Mouse (Mus musculus) urinary bladder, postnatal 25 days (tissue): ENCODE measurements around the gene Frmd6.

Source experiments
- DNase-seq: peaks from one replicate; pipeline ENCODE4 v3.0.0; 2022; ENCODE audit warnings: low spot score

Gene Frmd6

DNA sequence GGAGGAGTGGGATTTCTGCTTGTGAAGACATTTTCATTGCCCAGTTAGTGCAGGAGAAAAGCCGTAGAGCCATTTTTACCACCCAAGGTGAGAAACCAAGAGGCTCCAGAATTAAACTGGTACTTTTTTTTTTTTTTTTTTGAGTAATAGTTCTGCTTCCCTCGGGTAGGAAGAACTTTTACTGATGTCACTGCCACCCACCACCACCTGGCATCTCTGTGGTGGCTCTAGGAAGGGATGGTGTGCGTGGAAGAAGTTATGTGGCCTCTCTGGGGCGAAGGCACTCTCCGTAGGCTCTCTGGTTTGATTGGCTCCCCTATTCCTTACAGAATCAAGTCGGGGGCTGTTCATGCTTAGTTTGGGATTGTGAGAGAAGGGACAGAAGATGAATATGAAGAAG, 17.3 kb upstream of the Frmd6 start:
- no peak for DNase-seq

GRCm38 (mm10) chr12:70809957-70810356, 15.4 kb upstream of the Frmd6 start:
- no peak for DNase-seq

- DNase-seq: no peak
Observed at GRCm38 (mm10) chr12:70811772-70812171, 13.5 kb upstream of the Frmd6 start.

DNA sequence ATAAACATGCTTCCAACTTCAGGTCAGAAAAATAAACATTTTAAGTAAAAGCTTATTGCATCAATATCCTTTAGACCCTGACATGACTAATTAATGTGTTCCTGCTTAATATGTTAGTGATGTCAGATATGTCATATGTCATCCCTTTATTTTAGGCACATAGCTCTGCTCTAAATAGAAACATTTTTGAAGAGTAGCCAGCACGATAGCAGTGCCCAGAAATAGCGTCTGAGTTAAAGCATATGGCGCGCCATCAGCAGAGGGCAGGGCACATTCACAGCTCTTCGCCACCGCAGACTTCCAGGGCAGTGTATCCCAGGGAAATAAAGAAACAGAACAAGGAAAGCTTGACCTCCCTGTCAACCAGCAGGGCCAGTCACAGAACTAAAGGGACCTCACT, 13.1 kb upstream of the Frmd6 start:
- DNase-seq: no peak

- no peak for DNase-seq
Observed at GRCm38 (mm10) chr12:70812822-70813465, 12.4 kb upstream of the Frmd6 start.

GRCm38 (mm10) chr12:70816731-70817130, 8.6 kb upstream of the Frmd6 start:
- DNase-seq: no peak

GRCm38 (mm10) chr12:70824017-70824416, 1.3 kb upstream of the Frmd6 start:
- DNase-seq: no peak

GRCm38 (mm10) chr12:70825651-70826317, 470 bp downstream of the Frmd6 start:
- DNase-seq: peak; percentile 38

GRCm38 (mm10) chr12:70826318-70827072, 1.2 kb downstream of the Frmd6 start:
- no peak for DNase-seq

DNA sequence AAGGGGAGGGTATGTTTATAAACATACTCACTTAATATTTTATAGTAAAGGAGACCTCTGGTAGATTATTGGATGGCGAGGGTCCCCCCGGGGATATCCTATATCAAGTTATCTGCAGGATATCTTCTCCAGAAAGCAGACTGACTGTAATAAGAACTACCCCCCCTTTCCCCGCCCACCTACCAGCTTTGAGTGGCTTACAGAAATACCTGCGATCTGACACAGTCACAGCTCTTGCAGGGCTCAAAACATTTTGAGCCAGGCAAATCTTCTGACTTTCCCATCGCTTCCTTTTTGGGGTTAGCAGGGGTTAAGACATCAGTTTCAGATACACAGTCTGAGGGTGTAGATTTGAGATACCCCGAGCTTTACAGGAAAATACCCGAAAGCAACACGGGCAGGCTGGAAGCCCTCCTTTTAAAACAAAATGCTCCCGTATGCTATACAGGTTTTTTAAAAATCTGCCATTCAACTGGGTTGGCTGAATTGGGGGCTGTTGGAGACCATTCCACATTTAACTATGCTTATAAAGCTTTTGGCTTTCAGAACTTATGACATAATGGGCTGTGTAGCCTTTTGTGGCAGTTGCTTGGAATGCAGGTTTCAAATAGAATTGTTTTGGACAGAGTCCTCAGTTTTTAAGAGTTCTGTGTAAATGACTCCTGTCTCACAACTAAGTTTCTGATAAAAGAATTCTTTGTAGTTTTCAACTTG, 2.0 kb downstream of the Frmd6 start:
- no peak for DNase-seq

GRCm38 (mm10) chr12:70827901-70828271, 2.6 kb downstream of the Frmd6 start:
- DNase-seq: no peak

- no peak for DNase-seq
Observed at GRCm38 (mm10) chr12:70830982-70831566, 5.8 kb downstream of the Frmd6 start.

DNA sequence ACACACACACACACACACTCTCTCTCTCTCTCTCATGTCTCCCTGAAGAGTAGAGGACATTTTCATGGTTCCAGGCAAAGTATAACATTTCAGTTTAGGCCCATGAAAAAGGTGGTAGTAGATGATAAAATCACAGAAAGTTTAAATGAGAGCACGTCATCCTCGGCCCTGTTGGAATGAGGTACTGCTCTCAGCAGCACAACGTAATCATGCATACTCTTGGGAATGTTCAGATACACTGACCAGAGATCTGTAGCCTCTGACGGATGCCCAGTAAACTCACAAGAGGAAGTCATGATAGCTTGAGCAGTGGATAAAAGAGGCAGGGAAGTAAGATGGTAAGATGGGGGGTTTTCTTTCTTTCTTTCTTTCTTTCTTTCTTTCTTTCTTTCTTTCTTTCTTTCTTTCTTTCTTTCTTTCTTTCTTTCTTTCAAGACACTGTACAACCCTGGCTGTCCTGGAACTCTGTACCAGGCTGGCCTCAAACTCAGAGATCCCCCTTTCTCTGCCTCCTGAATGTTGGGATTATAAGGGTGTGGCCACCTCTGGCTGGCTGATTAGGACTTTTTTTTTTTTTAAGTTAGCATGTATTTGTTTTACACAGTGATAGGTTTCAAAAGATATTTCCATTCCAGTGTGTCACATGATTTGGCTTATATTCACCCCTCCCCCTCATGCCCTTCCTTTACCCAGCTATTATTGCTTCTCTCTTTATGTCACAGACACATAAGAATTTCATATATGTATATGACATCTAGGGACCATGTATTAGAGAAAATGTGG, 7.1 kb downstream of the Frmd6 start:
- DNase-seq: no peak

- no peak for DNase-seq
Observed at GRCm38 (mm10) chr12:70833050-70833449, 7.7 kb downstream of the Frmd6 start.

- no peak for DNase-seq
Observed at GRCm38 (mm10) chr12:70834043-70834442, 8.7 kb downstream of the Frmd6 start.

DNA sequence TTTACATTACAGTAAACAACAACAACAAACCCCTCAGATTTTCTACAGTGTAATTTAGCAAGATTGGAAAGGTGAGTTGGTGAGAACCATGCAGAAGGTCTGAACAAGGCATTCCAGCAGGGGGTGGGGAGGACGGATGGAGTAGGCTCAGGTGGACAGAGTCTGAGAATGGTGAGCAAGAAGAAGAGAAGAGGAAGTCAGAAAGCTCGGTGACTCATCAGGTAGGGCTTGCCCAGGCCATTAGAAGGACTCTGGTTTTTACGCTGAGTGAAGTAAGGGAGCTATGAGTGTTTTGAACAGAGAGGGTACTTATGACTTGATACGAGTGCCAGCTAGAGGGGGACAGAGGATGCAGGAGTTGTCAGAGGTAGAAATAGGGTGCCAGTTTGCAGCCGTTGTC, 9.7 kb downstream of the Frmd6 start:
- no peak for DNase-seq

GRCm38 (mm10) chr12:70837792-70838321, 12.5 kb downstream of the Frmd6 start:
- no peak for DNase-seq

GRCm38 (mm10) chr12:70845371-70845770, 20.1 kb downstream of the Frmd6 start:
- DNase-seq: no peak

DNA sequence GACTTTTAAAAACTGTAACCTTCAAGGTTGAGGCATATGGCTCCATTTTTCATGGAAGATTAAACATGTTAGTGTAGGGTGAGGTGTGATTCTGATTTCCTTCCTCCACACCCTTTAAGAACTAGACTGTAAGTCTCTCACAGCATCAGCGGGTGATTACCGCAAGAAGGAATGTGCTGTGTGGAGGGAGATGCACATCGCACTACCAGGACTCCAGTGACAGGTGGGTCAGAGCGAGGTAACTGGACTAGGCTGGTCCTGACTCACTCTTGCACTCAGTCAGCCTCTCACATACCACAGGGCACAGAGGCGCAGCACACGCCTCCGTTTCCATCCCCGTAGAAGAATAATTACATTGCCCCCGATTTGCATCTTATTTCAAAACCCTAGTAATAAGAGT, 23.7 kb downstream of the Frmd6 start:
- no peak for DNase-seq

GRCm38 (mm10) chr12:70849517-70850291, 24.4 kb downstream of the Frmd6 start:
- no peak for DNase-seq
